Mouse (Mus musculus): ENCODE data around the gene Col7a1. TPM values are rescaled to one million over a fixed set of nuclear protein-coding genes. Genes with fewer than 3 reads are reported as not detected.

Gene Col7a1
- polyA plus RNA-seq, 1 experiment: 10.1 TPM

DNA sequence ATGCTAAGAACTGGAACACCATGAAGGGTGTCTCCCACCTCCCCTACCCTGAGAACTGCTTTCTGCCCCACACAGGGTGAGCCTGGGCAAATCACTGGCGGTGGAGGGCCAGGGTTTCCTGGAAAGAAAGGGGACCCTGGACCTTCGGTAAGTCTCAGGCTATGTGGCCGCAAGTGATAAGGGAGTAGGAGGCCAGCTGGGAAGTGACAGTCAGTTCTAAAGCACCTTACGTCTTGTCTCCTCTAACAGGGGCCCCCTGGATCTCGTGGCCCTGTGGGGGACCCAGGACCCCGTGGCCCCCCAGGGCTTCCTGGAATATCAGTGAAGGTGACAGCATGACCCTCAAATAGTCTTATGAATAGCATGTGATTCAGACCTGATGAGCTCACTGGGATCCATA lies 11.0 kb downstream of the Col7a1 start:
- TF ChIP-seq CTCF (IDR thresholded peaks at IDR 0.05; ENCODE audit: control insufficient read depth, insufficient read depth, insufficient read length) (no peak), MYOD1 (IDR thresholded peaks at IDR 0.05; ENCODE audit: control insufficient read depth, insufficient read length, low read depth) (no peak), FOSL1 (IDR thresholded peaks at IDR 0.05; ENCODE audit: insufficient read depth, low read length, poor library complexity, severe bottlenecking) (no peak), CEBPB (IDR thresholded peaks at IDR 0.05; ENCODE audit: low read depth) (no peak), MAX (IDR thresholded peaks at IDR 0.05) (no peak), MYOG (IDR thresholded peaks at IDR 0.05; ENCODE audit: control insufficient read depth, extremely low read depth, insufficient read length) (no peak), USF1 (IDR thresholded peaks at IDR 0.05; ENCODE audit: low read depth) (no peak)
- peaks cover 30% of the 10 kb centered on the region for H3K36me3 ChIP-seq (ENCODE audit: control insufficient read depth, insufficient read depth)

DNA sequence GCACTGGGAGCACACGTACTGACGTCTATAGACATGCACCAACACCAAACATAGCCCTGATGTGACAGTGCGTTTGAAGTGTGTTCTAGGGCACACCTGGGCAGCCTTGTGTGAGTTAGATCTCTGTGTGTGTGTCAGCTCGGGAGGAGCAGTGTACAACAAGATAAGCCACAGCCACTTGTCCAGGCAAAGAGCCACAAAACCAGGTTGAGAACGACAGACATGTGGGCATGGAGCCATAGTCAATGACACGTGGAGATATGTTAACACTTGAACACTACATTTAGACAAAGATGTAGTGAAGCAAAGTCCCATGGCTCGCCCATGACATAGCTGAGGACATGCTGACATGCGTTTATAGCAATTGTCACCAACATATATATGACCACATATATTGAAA lies 17.2 kb downstream of the Col7a1 start:
- Histone ChIP-seq H3K36me3 (ENCODE audit: control insufficient read depth, insufficient read depth) (peaks cover 40% of the 10 kb centered on the region), H3K27me3 (ENCODE audit: control insufficient read depth, insufficient read depth, insufficient read length) (no peaks in the 10 kb centered on the region), H3K4me3 (ENCODE audit: insufficient read depth, poor library complexity, severe bottlenecking) (no peak overlapping the region), H3K79me3 (ENCODE audit: low read depth) (no peaks in the 10 kb centered on the region), H3K79me2 (ENCODE audit: control insufficient read depth, insufficient read depth) (no peaks in the 10 kb centered on the region), H3ac (ENCODE audit: control insufficient read depth, insufficient read length, low read depth) (no peak overlapping the region)
- TF ChIP-seq USF1 (IDR thresholded peaks at IDR 0.05; ENCODE audit: low read depth) (no peak), MYOD1 (IDR thresholded peaks at IDR 0.05; ENCODE audit: control insufficient read depth, insufficient read length, low read depth) (no peak), CEBPB (IDR thresholded peaks at IDR 0.05; ENCODE audit: low read depth) (no peak), MAX (IDR thresholded peaks at IDR 0.05) (no peak), MYOG (IDR thresholded peaks at IDR 0.05; ENCODE audit: control insufficient read depth, extremely low read depth, insufficient read length) (no peak), CTCF (IDR thresholded peaks at IDR 0.05; ENCODE audit: control insufficient read depth, insufficient read depth, insufficient read length) (no peak), FOSL1 (IDR thresholded peaks at IDR 0.05; ENCODE audit: insufficient read depth, low read length, poor library complexity, severe bottlenecking) (no peak)

More for the DNA sequence above, 11.0 kb downstream of the Col7a1 start:
- Histone ChIP-seq H3K4me3 (ENCODE audit: insufficient read depth, poor library complexity, severe bottlenecking) (no peak overlapping the region), H3K79me3 (ENCODE audit: low read depth) (no peaks in the 10 kb centered on the region), H3ac (ENCODE audit: control insufficient read depth, insufficient read length, low read depth) (no peak overlapping the region), H3K79me2 (ENCODE audit: control insufficient read depth, insufficient read depth) (no peaks in the 10 kb centered on the region), H3K27me3 (ENCODE audit: control insufficient read depth, insufficient read depth, insufficient read length) (no peaks in the 10 kb centered on the region)

DNA sequence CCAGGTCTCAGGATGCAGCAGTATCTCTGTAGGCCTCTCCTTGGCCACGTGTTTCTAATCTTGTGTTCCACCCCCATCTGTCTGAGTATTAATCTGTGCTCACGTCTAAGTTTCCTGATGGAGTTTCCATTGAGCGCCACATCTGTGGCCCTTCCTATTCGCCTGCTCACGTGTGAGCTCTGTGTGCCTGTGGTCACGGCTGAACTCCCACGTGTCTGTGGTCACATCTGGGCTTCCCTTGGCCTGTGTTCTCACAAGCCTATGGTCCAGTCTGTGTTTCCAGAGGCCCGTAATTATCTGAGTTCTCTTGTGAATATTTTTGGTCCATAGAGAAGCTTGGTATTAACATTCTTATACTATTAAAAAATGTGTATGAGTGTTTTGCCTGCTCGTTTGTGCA lies 23.1 kb downstream of the Col7a1 start:
- TF ChIP-seq CEBPB (IDR thresholded peaks at IDR 0.05; ENCODE audit: low read depth): no peak
- TF ChIP-seq USF1 (IDR thresholded peaks at IDR 0.05; ENCODE audit: low read depth): no peak
- no peak for TF ChIP-seq MYOG (IDR thresholded peaks at IDR 0.05; ENCODE audit: control insufficient read depth, extremely low read depth, insufficient read length)
- TF ChIP-seq MAX (IDR thresholded peaks at IDR 0.05): no peak
- TF ChIP-seq MYOD1 (IDR thresholded peaks at IDR 0.05; ENCODE audit: control insufficient read depth, insufficient read length, low read depth): no peak
- no peak for TF ChIP-seq CTCF (IDR thresholded peaks at IDR 0.05; ENCODE audit: control insufficient read depth, insufficient read depth, insufficient read length)
- no peak for TF ChIP-seq FOSL1 (IDR thresholded peaks at IDR 0.05; ENCODE audit: insufficient read depth, low read length, poor library complexity, severe bottlenecking)
- Histone ChIP-seq H3K27me3 (ENCODE audit: control insufficient read depth, insufficient read depth, insufficient read length) (no peaks in the 10 kb centered on the region), H3K79me2 (ENCODE audit: control insufficient read depth, insufficient read depth) (peaks cover 12% of the 10 kb centered on the region), H3ac (ENCODE audit: control insufficient read depth, insufficient read length, low read depth) (no peak overlapping the region), H3K4me3 (ENCODE audit: insufficient read depth, poor library complexity, severe bottlenecking) (no peak overlapping the region), H3K79me3 (ENCODE audit: low read depth) (peaks cover 5% of the 10 kb centered on the region), H3K36me3 (ENCODE audit: control insufficient read depth, insufficient read depth) (peaks cover 49% of the 10 kb centered on the region)

DNA sequence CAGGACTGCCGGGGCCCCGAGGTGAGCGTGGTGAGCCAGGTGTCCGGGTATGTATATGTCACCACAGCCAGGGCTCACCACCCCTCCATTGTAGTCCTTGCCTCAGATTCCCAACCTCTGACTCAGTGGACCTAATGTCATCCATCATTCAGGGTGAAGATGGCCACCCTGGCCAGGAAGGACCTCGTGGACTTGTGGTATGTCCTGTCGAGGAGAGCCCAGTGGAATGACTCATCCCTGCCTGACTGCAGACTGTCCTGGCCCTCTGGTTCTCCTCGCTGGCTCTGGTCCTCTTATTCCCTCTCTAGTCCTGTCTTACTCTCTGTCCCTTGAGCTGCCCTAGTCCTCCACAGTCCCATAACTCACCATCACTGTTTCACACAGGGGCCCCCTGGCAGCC lies 24.6 kb downstream of the Col7a1 start:
- no peak overlapping the region for H3ac ChIP-seq (ENCODE audit: control insufficient read depth, insufficient read length, low read depth)
- peaks cover 12% of the 10 kb centered on the region for H3K79me2 ChIP-seq (ENCODE audit: control insufficient read depth, insufficient read depth)
- H3K4me3 ChIP-seq (ENCODE audit: insufficient read depth, poor library complexity, severe bottlenecking): no peak overlapping the region
- H3K79me3 ChIP-seq (ENCODE audit: low read depth): peaks cover 5% of the 10 kb centered on the region
- H3K36me3 ChIP-seq (ENCODE audit: control insufficient read depth, insufficient read depth): peaks cover 54% of the 10 kb centered on the region
- TF ChIP-seq MAX (IDR thresholded peaks at IDR 0.05) (peak; percentile 94), FOSL1 (IDR thresholded peaks at IDR 0.05; ENCODE audit: insufficient read depth, low read length, poor library complexity, severe bottlenecking) (peak; percentile 87), CEBPB (IDR thresholded peaks at IDR 0.05; ENCODE audit: low read depth) (no peak), MYOD1 (IDR thresholded peaks at IDR 0.05; ENCODE audit: control insufficient read depth, insufficient read length, low read depth) (peak; percentile 63), MYOG (IDR thresholded peaks at IDR 0.05; ENCODE audit: control insufficient read depth, extremely low read depth, insufficient read length) (no peak)
- H3K27me3 ChIP-seq (ENCODE audit: control insufficient read depth, insufficient read depth, insufficient read length): no peaks in the 10 kb centered on the region

DNA sequence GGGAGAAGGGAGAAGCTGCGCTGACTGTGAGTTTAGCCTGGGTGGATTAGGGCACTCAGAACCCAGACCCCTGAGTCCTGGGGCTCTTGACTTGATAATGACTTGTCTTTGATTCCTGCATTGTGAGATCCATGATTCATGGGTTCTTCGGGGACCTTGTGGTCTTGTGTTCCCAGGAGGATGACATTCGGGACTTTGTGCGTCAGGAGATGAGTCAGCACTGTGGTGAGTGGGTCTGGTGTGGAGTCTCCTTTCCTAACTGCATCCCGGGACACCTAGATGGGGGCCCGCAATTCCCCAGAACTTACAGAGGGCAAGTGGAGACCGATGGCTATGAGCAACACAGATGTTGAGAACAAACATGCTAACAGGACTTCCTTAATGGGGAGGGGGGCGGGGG lies 29.1 kb downstream of the Col7a1 start:
- Histone ChIP-seq H3K36me3 (ENCODE audit: control insufficient read depth, insufficient read depth) (peaks cover 61% of the 10 kb centered on the region), H3K79me2 (ENCODE audit: control insufficient read depth, insufficient read depth) (peaks cover 20% of the 10 kb centered on the region), H3ac (ENCODE audit: control insufficient read depth, insufficient read length, low read depth) (peak overlapping the region; percentile 38), H3K27me3 (ENCODE audit: control insufficient read depth, insufficient read depth, insufficient read length) (no peaks in the 10 kb centered on the region), H3K4me3 (ENCODE audit: insufficient read depth, poor library complexity, severe bottlenecking) (no peak overlapping the region), H3K79me3 (ENCODE audit: low read depth) (peaks cover 5% of the 10 kb centered on the region)
- peak; percentile 89 for TF ChIP-seq FOSL1 (IDR thresholded peaks at IDR 0.05; ENCODE audit: insufficient read depth, low read length, poor library complexity, severe bottlenecking)
- no peak for TF ChIP-seq CEBPB (IDR thresholded peaks at IDR 0.05; ENCODE audit: low read depth)
- TF ChIP-seq MYOD1 (IDR thresholded peaks at IDR 0.05; ENCODE audit: control insufficient read depth, insufficient read length, low read depth): peak; percentile 40

DNA sequence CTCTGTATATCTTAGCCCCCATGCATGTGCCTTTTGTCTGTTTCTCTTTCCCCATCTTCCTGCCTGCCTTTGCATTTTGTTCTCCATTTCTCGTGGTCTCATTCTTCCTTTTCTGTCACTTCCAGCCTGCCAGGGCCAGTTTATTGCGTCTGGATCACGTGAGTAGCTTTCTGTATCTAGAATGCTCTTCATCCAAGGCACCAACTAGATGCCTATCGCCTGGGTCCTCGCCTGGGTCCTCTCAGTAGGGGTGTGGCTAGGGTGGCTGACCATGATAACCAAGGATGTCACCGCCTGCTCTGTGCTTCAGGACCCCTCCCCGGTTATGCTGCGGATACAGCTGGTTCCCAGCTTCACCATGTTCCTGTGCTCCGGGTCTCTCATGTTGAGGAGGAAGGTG lies 29.8 kb downstream of the Col7a1 start:
- no peak for TF ChIP-seq FOSL1 (IDR thresholded peaks at IDR 0.05; ENCODE audit: insufficient read depth, low read length, poor library complexity, severe bottlenecking)
- no peak for TF ChIP-seq MAX (IDR thresholded peaks at IDR 0.05)
- TF ChIP-seq CTCF (IDR thresholded peaks at IDR 0.05; ENCODE audit: control insufficient read depth, insufficient read depth, insufficient read length): no peak
- no peak for TF ChIP-seq MYOG (IDR thresholded peaks at IDR 0.05; ENCODE audit: control insufficient read depth, extremely low read depth, insufficient read length)
- TF ChIP-seq CEBPB (IDR thresholded peaks at IDR 0.05; ENCODE audit: low read depth): no peak
- no peak for TF ChIP-seq MYOD1 (IDR thresholded peaks at IDR 0.05; ENCODE audit: control insufficient read depth, insufficient read length, low read depth)
- TF ChIP-seq USF1 (IDR thresholded peaks at IDR 0.05; ENCODE audit: low read depth): no peak
- H3K27me3 ChIP-seq (ENCODE audit: control insufficient read depth, insufficient read depth, insufficient read length): no peaks in the 10 kb centered on the region
- H3K36me3 ChIP-seq (ENCODE audit: control insufficient read depth, insufficient read depth): peaks cover 62% of the 10 kb centered on the region
- no peak overlapping the region for H3K4me3 ChIP-seq (ENCODE audit: insufficient read depth, poor library complexity, severe bottlenecking)
- H3ac ChIP-seq (ENCODE audit: control insufficient read depth, insufficient read length, low read depth): no peak overlapping the region
- peaks cover 5% of the 10 kb centered on the region for H3K79me3 ChIP-seq (ENCODE audit: low read depth)
- H3K79me2 ChIP-seq (ENCODE audit: control insufficient read depth, insufficient read depth): peaks cover 20% of the 10 kb centered on the region

Measured in C2C12 (cell line).